In the genomic region with DNA sequence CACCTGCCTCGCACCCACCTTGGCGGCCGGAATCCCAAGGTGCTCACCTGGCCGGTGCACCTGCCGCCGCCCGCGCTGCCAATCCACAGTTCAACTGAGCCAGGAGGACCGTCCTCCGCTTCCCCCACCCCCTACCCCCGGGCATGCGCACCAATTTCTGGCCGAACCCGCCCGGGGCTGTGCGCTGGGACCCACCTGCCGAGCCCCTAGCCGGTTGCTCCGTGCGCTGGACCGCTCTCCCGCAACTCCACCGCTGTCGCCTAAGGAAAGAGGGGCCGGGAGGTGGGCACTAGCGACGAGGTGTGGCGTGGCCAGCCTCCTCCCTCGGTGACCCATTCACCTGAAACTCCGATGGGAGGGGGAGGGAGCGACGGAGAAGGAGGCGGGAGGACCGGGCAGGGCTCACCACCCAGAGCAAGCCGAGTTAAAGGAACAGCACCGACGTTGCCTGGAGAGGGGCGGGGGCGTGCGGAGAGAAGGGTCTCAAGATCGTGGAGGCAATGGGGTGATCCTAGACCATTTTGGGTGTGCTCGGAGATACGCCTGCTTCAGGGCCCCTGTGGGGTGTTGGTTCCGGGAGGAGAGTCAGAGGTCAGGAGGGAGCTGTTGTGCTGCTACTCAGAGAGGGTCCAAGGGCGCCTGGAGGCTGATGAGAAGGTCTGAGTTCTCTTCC, we compare ENCODE assay signal across 8 mouse cellular contexts. TPM values are rescaled to one million over a fixed set of nuclear protein-coding genes. Genes with fewer than 3 reads are reported as not detected.
DNase-seq lines count a peak whose midpoint lies in the region; ATAC-seq lines count a peak whose summit lies in the region.

Ocln (minus strand) TSS at position 350 of the 673 bp plus-strand sequence.

- peaks cover 46% of the 10 kb centered on the region for H3K27me3 ChIP-seq in embryonic facial prominence, embryonic 14.5 days (replicated peaks; ENCODE audit: control insufficient read depth, insufficient read depth, low read length)
- peaks cover 34% of the 10 kb centered on the region for H3K27me3 ChIP-seq in hindbrain, embryonic 11.5 days (ENCODE audit: control insufficient read depth, insufficient read depth, low read length)

- WGBS in embryonic facial prominence, embryonic 14.5 days = under 1% methylated on average over 36 of the region's 45 CpGs
- under 1% methylated on average over 45 of the region's 45 CpGs for WGBS in hindbrain, embryonic 11.5 days

- peaks cover 5% of the 10 kb centered on the region; the same call in 1 of the 2 replicates for H3K4me1 ChIP-seq in embryonic facial prominence, embryonic 14.5 days (ENCODE audit: control insufficient read depth, insufficient read depth, low read length)
- peaks cover 8% of the 10 kb centered on the region; the same call in 1 of the 2 replicates for H3K4me1 ChIP-seq in hindbrain, embryonic 11.5 days (replicated peaks; ENCODE audit: control insufficient read depth, insufficient read depth, low read length)

- H3K4me3 ChIP-seq in embryonic facial prominence, embryonic 14.5 days (ENCODE audit: low read depth, low read length) = peak within 1 kb of the TSS; percentile 53
- peak within 1 kb of the TSS; percentile 55 for H3K4me3 ChIP-seq in hindbrain, embryonic 11.5 days (ENCODE audit: low read depth, low read length)

- peak; percentile 42 for DNase-seq in 416B (ENCODE audit: low read depth)
- DNase-seq in adrenal gland, postnatal 10 days = peak; percentile 65
- DNase-seq in embryonic facial prominence, embryonic 14.5 days (ENCODE audit: low spot score) = peak; percentile 42
- peak; percentile 60 for DNase-seq in hindbrain, embryonic 11.5 days (ENCODE audit: low spot score)
- DNase-seq in layer of hippocampus, adult 9-11 months = peak; percentile 9
- peak; percentile 80 for DNase-seq in lung, postnatal 10 days
- DNase-seq in right cerebral cortex, adult 18-20 months = peak; percentile 13
- DNase-seq in thymus, postnatal 14 days = no peak

- no peaks in the 10 kb centered on the region for H3K9me3 ChIP-seq in embryonic facial prominence, embryonic 14.5 days (ENCODE audit: control insufficient read depth, low read length)
- H3K9me3 ChIP-seq in hindbrain, embryonic 11.5 days (ENCODE audit: control insufficient read depth, low read length) = no peaks in the 10 kb centered on the region

- peak within 1 kb of the TSS; percentile 57 for H3K9ac ChIP-seq in embryonic facial prominence, embryonic 14.5 days (ENCODE audit: low read depth, low read length)
- H3K9ac ChIP-seq in hindbrain, embryonic 11.5 days (ENCODE audit: low read depth, low read length) = no peak within 1 kb of the TSS; the same call in 1 of the 2 replicates

- H3K4me2 ChIP-seq in embryonic facial prominence, embryonic 14.5 days (ENCODE audit: low read depth, low read length) = peak within 1 kb of the TSS; percentile 99
- peak within 1 kb of the TSS; percentile 99 for H3K4me2 ChIP-seq in hindbrain, embryonic 11.5 days (replicated peaks; ENCODE audit: low read depth, low read length)

- no peaks in the 10 kb centered on the region for H3K36me3 ChIP-seq in embryonic facial prominence, embryonic 14.5 days (ENCODE audit: control insufficient read depth, insufficient read depth, low read length)
- H3K36me3 ChIP-seq in hindbrain, embryonic 11.5 days (ENCODE audit: control insufficient read depth, insufficient read depth, low read length) = no peaks in the 10 kb centered on the region

- ATAC-seq in embryonic facial prominence, embryonic 14.5 days (ENCODE audit: low read depth) = peak; percentile 79
- ATAC-seq in hindbrain, embryonic 11.5 days (ENCODE audit: low FRiP score) = peak; percentile 72

- peak within 1 kb of the TSS; percentile 19 for H3K27ac ChIP-seq in embryonic facial prominence, embryonic 14.5 days (replicated peaks; ENCODE audit: low read depth, low read length)
- H3K27ac ChIP-seq in hindbrain, embryonic 11.5 days (ENCODE audit: low read depth, low read length) = no peak within 1 kb of the TSS

RNA-seq across cellular contexts. Expression of gene Ocln, which starts in this region (rescaled TPM):
- 1 to 10 TPM; 8.0 to 8.3 TPM for total RNA-seq in adrenal gland, postnatal 10 days (2021)
- polyA plus RNA-seq in embryonic facial prominence, embryonic 14.5 days (2014; fragmentation: Nextera tagmentation; extraction: Ambion mirVana) = 7.1 and 7.4 TPM in 2 replicates
- polyA plus RNA-seq in hindbrain, embryonic 11.5 days (2014; fragmentation: Nextera tagmentation; extraction: Ambion mirVana) = 5.8 TPM in 2 replicates
